Mouse (Mus musculus) embryonic fibroblast, embryonic 13.5 days (primary cell): ENCODE results near the gene Olfr1089. TPM values are rescaled to one million over a fixed set of nuclear protein-coding genes. Genes with fewer than 3 reads are reported as not detected.

ENCODE experiments used
- H3K27ac ChIP-seq: 2 replicates; pipeline ENCODE4 v1.5.1; 2012; ENCODE audit warnings: low read length, control low read depth, inconsistent platforms; ENCODE audit not compliant: insufficient read depth
- H3K4me1 ChIP-seq: 2 replicates; pipeline ENCODE4 v1.6.1; 2011; ENCODE audit warnings: low read length; ENCODE audit not compliant: control insufficient read depth, insufficient read depth
- H3K4me3 ChIP-seq: 2 replicates; pipeline ENCODE4 v1.5.1; 2011; ENCODE audit warnings: mild to moderate bottlenecking, control low read depth, low read length; ENCODE audit not compliant: insufficient read depth
- CTCF ChIP-seq: IDR thresholded peaks from 2 replicates; pipeline ENCODE4 v1.5.1; 2011; ENCODE audit warnings: mild to moderate bottlenecking, control low read depth, low read length, moderate library complexity, borderline replicate concordance; ENCODE audit not compliant: insufficient read depth
- POLR2A ChIP-seq: IDR thresholded peaks from 2 replicates; pipeline ENCODE4 v1.6.1; 2011; ENCODE audit warnings: low read depth, mild to moderate bottlenecking, control low read depth, low read length, moderate library complexity
- polyA plus RNA-seq: library from polyadenylated mRNA; stranded (reverse); fragments of >200 nt; gene quantifications from 2 replicates; pipeline ENCODE4 v1.2.4, GENCODE M21; 2011; ENCODE audit warnings: low read depth; ENCODE audit not compliant: missing spikeins, insufficient read length

Olfr1089 gene
- polyA plus RNA-seq, result not detected in 2 replicates

- H3K4me1 ChIP-seq, result no peaks in the 10 kb centered on the region
- TF ChIP-seq CTCF (no peak), POLR2A (no peak)
- H3K4me3 ChIP-seq, result no peak within 1 kb of the TSS
- H3K27ac ChIP-seq, result no peak within 1 kb of the TSS
These were observed at the start of gene Olfr1089 for GRCm38 (mm10) chr2:86733601-86734000. TSS of gene Olfr1089 (minus strand) at chr2:86733701.

GRCm38 (mm10) chr2:86782179-86782578 lies 48.7 kb upstream of the Olfr1089 start, which contains the start of gene Olfr1093:
TSS of gene Olfr1093 (plus strand) at chr2:86782479.
- no peaks in the 10 kb centered on the region for H3K4me1 ChIP-seq
- TF ChIP-seq CTCF, result no peak
- TF ChIP-seq POLR2A, result no peak
- no peak within 1 kb of the TSS for H3K27ac ChIP-seq
- H3K4me3 ChIP-seq, result no peak within 1 kb of the TSS

GRCm38 (mm10) chr2:86761050-86761449 lies 27.5 kb upstream of the Olfr1089 start:
- no peak for TF ChIP-seq POLR2A
- no peak for TF ChIP-seq CTCF
- Histone ChIP-seq H3K27ac (no peak overlapping the region), H3K4me1 (no peaks in the 10 kb centered on the region), H3K4me3 (no peak overlapping the region)

- Histone ChIP-seq H3K4me3 (no peak within 1 kb of the TSS), H3K4me1 (no peaks in the 10 kb centered on the region)
- TF ChIP-seq CTCF (no peak), POLR2A (no peak)
These were observed 25.4 kb upstream of the Olfr1089 start, which contains the start of gene Olfr1090 for GRCm38 (mm10) chr2:86758893-86759292. TSS of gene Olfr1090 (minus strand) at chr2:86758993.

GRCm38 (mm10) chr2:86698295-86698694 lies 35.2 kb downstream of the Olfr1089 start, which contains the start of gene Olfr1087:
TSS of gene Olfr1087 (minus strand) at chr2:86698395.
- Histone ChIP-seq H3K4me3 (no peak within 1 kb of the TSS), H3K27ac (no peak within 1 kb of the TSS), H3K4me1 (no peaks in the 10 kb centered on the region)
- TF ChIP-seq CTCF (no peak), POLR2A (no peak)

More at GRCm38 (mm10) chr2:86758893-86759292, 25.4 kb upstream of the Olfr1089 start, which contains the start of gene Olfr1090:
- no peak within 1 kb of the TSS for H3K27ac ChIP-seq

Other genes starting within 250 kb of the Olfr1089 start
- not detected in 2 replicates for gene Olfr228, start 246.3 kb downstream of the Olfr1089 start, polyA plus RNA-seq
- gene Olfr1076, start 225.2 kb downstream of the Olfr1089 start, polyA plus RNA-seq, result not detected in 2 replicates
- gene Olfr1079, start 191.2 kb downstream of the Olfr1089 start, polyA plus RNA-seq, result not detected in 2 replicates
- gene Olfr1080, start 175.5 kb downstream of the Olfr1089 start, polyA plus RNA-seq, result not detected in 2 replicates
- not detected in 2 replicates for gene Olfr1082, start 134.7 kb downstream of the Olfr1089 start, polyA plus RNA-seq
- not detected in 2 replicates for gene Olfr1084, start 94.0 kb downstream of the Olfr1089 start, polyA plus RNA-seq
- not detected in 2 replicates for gene Olfr1085, start 71.7 kb downstream of the Olfr1089 start, polyA plus RNA-seq
- not detected in 2 replicates for gene Olfr1086, start 53.6 kb downstream of the Olfr1089 start, polyA plus RNA-seq
- not detected in 2 replicates for gene Olfr1087, start 35.3 kb downstream of the Olfr1089 start, polyA plus RNA-seq
- not detected in 2 replicates for gene Olfr1090, start 25.3 kb upstream of the Olfr1089 start, polyA plus RNA-seq
- not detected in 2 replicates for gene Olfr1093, start 48.8 kb upstream of the Olfr1089 start, polyA plus RNA-seq
- not detected in 2 replicates for gene Olfr141, start 76.3 kb upstream of the Olfr1089 start, polyA plus RNA-seq
- not detected in 2 replicates for gene Olfr1094, start 91.0 kb upstream of the Olfr1089 start, polyA plus RNA-seq
- gene Olfr1095, start 118.0 kb upstream of the Olfr1089 start, polyA plus RNA-seq, result not detected in 2 replicates
- not detected in 2 replicates for gene Gm13723, start 141.1 kb upstream of the Olfr1089 start, polyA plus RNA-seq
- not detected in 2 replicates for gene Olfr1097, start 158.5 kb upstream of the Olfr1089 start, polyA plus RNA-seq
- not detected in 2 replicates for gene Olfr1098, start 190.8 kb upstream of the Olfr1089 start, polyA plus RNA-seq
- not detected in 2 replicates for gene Olfr1099, start 227.0 kb upstream of the Olfr1089 start, polyA plus RNA-seq
- gene Olfr1100, start 246.3 kb upstream of the Olfr1089 start, polyA plus RNA-seq, result not detected in 2 replicates